Mouse (Mus musculus) heart, postnatal 25 days (tissue): ENCODE measurements at regions not wholly inside any gene's neighbourhood (a gene's known extent, or its start where the extent isn't known, plus 50 kb on each side); places are given as distances from the start of the nearest gene placed in this dataset.

Source experiments
- DNase-seq: peaks from one replicate; pipeline ENCODE4 v3.0.0; 2022; ENCODE audit warnings: low spot score
- intact Hi-C: fragments of 180-260 bp; cut with DNase I; formaldehyde crosslinking; loops from one replicate; pipeline ENCODE4 v1.15.1; 2025

DNA sequence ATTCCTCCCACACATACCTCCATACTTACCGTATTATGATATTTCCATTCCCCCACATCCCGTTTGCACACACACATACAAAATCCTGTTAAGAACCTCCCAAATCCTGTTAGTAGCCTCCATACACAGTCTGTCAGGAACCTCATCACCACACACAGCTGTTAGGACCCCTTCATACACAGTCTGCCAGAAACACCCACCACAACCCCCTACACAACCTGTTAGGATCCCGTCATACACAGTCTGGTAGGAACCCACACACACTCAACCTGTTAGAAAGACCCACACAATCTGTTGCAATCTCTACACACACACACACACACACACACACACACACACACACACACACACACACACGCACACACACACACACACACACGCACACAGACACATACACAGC is 187.5 kb upstream of the Fat4 start:
- intact Hi-C loops = no loop called here
- no peak for DNase-seq

DNA sequence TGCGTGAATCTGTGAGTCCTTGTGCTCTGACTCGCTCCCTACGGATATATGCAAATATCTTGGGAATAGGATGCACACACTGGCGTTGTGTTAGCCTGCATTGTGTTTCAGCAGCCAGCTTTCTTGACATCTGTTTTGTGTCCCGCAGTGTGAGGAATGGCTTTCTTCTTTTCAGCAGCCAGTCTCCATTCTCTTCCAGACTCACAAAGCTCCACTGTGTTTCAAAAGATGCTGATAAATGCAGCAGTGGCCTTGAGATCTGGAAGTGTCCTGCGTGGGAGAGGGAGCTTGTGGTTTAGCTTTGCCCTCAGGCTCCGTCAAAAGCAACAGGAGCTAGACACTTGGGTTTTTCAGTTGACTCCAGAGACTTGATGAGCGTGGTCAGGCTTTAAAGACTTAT is 188.9 kb upstream of the Fat4 start:
- DNase-seq = no peak

DNA sequence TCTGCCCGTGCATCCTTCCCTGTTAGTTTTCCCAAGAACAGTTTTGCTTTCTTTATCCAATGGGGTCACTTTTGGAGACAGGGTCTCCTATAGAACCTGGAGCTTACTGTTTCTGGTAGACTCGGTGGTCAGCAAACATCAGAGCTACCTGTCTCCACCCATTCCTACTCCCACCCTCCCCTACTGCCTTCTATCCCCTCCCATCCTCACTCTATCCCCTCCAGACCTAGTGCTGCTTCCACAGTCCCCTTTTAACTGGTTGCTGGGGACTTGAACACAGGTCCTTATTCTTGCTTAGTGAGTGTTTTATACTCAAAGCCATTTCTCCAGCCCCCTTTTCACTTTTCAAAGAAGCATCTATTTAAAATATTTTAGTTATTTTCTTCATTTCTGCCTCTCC is 189.4 kb upstream of the Fat4 start:
- no peak for DNase-seq
- intact Hi-C loops = no loop called here

More for the DNA sequence above, 188.9 kb upstream of the Fat4 start:
- intact Hi-C loops = no loop called here

DNA sequence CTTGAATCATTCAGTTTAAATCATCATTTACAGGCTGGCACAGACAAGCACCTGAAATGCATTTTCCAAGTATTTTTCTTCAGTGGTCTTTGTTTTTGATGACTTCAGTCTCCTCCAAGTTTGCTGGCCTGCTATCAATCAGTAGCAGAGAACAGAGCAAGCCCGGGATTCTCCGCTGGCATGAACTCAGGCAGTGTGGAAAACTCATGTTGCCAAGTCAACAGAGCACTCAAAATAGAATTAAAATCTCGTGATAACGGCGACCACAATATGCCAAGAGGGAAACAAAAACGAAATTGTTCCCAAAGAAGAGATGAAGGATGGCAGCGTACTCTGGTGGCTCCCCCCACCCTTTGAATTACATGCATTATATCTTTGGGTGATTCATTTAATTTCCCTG is 190.9 kb upstream of the Fat4 start:
- intact Hi-C loops = no loop called here
- DNase-seq = no peak

DNA sequence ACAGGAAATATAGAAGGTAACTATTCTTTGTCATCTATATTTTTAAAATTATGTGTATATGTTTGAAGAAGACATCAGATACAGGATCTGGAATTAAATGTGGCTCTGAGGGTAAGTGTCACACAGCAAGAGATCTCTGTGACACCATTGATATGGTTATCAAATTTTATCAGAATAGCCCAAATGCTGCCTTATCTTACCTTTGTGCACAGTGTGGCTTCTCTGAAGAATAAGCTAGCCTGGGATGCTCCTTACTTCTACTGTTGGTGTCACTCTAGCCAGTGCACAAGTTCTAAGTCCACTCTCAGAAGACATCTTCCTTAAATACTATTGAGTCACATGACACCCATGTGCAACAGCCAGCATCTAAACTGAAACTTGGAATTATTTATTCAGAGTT is 194.0 kb upstream of the Fat4 start:
- intact Hi-C loops = no loop called here

DNA sequence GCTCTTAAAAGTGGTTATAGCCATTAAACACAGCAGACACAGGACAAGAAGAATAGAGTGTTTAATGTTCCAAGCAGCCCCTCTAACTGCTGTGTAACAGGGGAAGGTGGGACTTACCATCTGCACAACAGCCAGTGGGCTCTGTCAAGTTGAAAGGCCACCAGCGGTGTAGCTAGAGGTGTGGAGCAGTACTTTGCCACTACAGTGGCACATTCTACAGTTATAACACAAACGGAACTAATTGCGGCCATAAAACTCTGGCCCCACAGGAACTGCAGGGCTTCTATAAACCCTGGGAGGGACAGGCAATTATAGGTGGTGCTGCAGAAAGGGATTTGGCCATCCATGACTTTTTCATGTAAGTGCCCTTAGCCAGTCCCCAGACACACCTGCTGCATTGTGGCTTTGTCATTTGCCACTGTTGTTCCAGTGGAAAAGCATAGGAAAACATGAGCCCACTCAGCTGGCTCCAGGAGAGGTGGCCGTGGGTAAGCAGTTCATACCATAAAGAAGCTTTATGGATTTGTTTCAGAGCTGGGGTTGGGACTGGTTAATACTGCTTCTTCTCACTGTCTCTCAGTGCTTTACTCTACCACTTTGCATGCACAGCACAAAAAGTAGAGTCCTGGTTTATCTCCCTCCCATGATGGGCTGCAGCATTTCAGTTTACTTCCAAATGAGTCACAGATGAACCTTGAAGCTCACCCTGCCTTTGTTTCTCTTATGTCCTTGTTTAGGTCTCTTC is 199.8 kb upstream of the Ankrd50 start:
- no peak for DNase-seq
- intact Hi-C loops = no loop called here

More for the DNA sequence above, 194.0 kb upstream of the Fat4 start:
- no peak for DNase-seq

DNA sequence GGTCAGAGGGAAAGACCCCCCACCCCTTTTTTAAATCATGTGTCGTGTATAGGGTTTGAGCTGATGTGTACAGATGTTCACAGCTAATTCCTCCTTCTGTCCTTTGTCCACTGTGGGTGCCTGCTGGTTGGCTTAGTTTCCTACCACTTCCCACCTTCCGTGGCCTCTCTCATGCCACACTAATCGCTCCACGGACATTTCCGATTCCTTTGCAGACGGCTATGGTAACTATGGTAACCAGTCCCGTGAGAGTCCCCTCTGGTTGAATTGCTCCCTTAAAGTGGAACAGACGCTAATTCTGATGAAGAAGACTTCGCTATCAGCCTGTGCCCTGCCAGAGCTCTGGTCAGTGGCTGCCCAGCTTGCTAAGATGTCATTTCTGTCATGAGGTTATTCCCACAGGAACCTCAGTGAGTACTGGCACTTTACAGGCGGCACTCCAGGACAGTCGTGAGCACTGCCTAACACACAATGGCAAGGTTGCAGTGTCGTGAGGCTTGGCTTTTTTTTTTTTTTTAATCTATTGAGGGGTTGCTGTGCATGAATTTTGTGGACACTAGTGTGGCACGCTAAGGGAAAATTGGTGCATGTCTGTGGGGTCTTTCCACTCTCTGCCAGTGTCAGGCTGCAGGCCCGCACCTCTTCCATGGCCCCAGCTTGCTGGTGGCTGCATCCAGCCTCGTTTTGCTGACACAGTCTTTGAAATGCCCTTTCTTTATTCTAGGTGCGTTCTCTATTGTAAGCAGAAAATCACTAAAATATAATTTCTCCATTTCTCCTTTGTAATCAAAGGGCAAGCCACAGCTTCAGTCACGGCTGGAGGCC is 179.2 kb upstream of the Ankrd50 start:
- intact Hi-C loops = no loop called here
- no peak for DNase-seq

DNA sequence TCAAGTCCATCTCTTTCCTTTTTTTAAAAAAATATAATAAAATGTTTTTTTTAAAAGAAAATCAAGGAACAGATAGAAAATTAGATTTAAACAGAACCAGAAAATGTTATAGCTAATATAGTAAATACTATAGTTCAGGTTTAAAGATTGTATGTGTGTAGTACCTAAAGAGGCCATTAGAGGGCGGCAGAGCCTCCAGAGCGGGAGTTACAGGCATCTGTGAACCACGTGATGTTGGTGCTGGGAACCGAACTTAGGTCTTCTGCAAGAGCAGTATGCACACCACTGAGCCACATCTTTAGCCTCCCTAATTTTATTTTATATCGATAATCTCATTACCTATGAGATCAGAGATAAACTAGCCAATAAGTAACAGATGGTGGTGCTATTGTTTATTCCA is 178.4 kb upstream of the Ankrd50 start:
- intact Hi-C loops = no loop called here
- no peak for DNase-seq

DNA sequence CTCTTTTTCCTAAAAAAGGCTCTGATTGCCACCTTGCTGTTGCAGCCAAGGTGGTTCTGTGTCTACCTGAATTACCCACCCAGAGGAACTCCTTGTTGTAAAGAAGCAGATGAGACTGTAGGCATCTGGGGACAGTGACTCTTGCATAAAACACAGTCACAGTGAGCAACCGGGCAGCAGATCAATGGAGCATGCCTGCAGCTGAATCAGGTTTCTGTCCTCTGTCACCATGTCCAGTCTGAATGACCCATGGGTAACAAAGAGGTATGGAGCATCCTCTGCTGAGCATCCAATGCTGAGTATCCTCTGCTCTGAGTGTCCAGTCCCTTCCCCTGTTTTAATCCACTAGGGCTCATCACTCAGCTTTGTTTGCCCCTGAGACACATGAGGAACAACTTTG is 172.1 kb upstream of the Ankrd50 start:
- DNase-seq = no peak
- intact Hi-C loops = no loop called here

DNA sequence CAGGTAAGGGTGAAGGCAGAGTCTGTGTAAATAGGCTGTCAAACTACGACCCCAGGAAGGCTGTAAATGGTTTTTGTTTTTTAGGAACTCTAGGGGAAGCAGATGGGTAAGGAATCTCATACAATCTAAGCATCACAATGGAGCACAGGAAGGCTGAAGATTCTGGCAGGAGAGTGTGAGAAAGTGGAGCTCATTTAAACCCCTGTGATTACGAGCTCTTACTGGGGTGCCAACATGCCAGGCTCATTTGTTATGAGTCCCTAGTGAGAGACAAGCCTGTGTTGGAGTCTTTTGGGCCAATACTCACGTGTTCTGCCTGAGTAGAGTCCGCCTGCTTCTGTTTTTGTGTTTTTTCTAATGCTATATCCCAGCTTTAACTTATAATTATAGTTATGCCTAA is 169.3 kb upstream of the Ankrd50 start:
- intact Hi-C loops = no loop called here
- DNase-seq = no peak

DNA sequence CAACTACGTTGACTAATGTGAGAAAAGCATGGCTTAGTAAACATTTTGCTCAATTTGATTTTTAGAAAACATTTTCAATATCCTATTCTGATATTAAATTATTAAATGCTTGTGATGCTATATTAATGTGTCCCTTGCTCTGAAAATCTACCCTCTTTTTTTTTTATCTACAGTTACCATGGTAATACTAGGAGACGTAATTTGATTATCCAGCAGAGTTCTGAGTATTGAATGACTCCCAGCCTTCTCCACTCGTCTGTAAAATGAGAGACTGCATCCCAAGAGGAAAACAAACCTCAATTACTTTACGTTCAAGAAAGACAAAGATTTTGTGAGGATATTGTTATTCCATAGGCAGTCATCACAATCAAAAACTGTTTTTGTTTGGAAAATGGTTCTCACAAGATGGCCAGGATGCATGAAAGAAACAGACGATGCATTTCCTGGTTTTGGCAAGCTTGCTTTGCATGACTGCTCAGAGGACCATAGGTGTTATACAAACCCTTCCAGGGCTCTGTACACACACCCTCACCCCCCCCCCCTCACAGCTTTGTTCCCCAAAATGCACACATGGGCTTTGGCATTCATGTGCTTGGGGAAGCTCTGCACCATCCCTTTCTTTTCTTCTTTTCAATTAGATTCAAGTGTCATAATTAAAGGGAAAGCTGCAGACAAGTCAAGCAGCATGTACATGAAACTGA is 168.5 kb upstream of the Ankrd50 start:
- intact Hi-C loops = no loop called here
- no peak for DNase-seq

DNA sequence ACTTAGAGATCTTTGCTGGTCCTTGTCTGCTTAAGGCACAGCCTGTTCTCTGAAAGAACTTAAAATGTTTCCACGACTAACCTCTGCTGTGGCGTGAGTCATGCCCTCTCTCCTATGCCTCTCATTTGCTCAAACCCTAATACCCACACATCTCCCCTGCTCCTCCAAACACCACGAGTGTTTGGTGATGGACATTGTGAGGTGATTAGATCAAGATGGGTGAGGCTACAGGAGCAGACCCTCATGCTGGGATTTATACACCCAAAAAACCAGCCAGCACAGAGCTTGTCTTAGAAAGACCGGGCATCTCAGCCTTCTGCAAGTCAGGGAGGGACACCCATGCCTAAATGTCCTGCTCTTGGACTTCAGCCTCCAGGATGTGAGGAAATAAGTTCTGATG is 165.5 kb upstream of the Ankrd50 start:
- intact Hi-C loops = no loop called here
- DNase-seq = no peak

DNA sequence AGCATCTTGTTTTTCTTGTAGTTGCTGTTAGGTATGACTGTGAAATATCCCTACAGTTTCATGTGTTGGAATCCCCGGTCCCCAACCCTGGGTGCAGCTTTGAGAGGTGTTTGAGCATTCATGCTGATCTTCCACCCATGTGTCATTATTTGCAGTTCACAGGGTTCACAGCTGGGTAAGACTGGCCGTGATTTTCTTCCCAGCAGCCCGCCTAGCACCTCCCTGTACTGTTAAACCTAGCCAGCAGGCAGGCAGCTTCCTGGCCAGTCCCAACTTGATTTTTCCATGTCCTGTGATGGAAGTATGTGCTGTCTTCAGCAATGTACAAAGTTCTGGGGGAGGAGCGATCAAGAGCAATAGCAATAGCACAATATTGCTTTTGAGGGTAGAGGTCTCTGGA is 164.0 kb upstream of the Ankrd50 start:
- DNase-seq = no peak
- intact Hi-C loops = no loop called here

DNA sequence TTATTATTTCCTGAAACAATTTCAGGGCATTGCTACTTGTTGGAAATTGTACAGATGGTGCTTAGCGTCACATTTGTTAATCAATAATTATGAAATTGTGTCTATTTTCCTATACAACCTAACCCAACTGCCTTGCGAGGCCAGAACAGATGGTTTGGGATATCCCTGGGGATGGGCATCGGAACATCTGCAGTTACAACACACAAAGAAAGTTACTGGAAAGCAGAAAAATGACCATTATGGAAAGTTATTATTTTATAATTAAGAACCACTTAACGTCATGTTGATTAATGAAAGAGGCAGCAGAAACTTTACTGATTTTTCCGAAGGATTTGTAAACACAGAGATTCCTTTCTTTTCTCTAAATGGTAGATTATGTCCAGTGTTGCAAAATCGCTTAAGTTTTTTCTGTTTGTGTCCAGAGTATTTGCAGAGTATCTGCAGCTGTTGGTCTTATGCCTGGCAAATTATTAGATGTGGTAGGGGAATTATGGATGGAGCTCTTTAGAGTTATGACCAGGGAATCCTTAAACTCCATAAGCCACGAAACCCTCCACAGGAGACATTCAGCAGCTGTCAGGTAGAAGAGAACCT is 163.2 kb upstream of the Ankrd50 start:
- intact Hi-C loops = no loop called here
- DNase-seq = no peak

DNA sequence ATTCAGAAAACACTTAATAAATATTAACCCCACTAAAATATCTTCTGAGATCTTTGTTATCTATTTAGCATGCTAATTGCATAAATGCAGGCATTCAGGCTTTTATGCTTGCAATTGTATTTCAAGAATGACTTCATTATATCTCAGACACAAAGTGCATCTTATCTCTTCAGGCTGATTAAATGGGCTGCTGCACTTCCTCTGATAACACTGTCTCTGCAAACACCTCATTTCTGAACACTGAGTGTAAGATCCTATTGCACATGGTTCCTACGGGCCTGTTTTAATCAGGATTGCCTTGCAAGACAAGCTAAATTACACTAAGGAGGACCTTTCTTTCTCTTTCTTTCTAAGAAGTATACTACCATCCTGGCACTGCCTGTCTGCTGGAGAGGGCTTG is 157.1 kb upstream of the Ankrd50 start:
- intact Hi-C loops = no loop called here
- no peak for DNase-seq

DNA sequence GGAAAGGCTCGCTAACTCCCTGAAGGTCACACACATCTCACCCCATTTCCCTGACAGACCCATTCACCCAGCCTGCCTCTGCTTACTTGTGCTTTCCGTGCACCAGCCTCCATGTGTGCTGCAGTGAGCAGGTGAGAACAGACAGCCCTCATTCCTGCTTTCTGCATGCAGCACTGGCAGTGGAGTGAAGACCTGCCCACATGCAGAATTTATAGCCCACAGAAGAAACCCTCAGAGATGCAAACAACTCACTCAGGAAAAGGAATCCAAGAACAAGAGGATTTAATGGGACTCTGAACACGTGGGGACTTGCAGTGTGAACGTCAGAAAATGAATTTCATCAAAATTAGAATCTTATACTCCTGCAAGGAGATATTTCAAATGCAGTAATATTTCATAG is 152.2 kb upstream of the Ankrd50 start:
- no peak for DNase-seq
- intact Hi-C loops = no loop called here

DNA sequence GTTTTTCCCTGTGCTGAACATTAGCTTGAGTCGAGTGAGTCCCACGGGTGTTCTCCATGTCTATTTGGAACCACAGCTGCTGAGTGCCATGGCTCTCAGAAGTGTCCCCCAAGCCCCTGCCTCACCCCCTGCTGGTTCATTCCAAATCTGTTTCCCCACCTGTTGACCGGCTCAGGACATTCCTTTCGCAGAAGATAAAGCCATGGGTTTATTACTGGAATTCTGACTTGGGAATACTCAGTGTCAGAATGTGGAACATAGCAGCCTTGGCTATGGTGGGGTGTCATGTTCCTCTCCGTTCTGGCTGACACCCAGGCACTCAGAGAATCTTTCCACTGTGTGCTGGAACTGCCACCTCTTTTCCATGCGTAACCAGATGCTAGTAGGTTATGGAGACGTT is 148.7 kb upstream of the Ankrd50 start:
- DNase-seq = peak; percentile 12
- intact Hi-C loops = no loop called here

DNA sequence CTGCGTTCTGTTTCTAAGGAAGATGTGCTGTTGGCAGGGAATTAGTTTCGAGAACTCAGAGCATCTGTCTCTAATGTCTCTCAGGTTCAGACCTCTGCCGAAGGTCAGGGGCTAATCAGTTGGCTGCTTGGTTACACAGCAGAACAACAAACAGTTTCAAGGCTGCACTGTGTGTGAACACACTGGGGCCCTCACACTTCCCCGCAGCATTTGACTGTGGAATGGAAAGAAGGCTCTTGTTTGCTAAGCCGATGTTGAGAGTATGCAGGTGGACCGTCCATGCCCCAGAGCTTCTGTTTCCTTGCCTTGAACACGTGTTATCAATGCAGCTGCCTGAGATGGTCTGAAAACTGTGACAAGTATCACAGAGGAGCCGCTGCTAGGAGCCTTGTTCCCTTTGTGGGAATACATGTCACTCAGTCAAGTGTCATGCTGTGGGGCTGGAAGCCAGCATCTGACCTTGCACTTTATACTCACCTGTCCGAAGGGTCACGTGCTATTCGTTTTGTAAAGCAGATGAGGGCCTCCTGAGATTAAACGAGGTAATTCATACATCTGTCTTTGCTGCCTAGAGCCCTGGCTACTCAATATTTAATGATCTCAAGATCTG is 141.0 kb upstream of the Ankrd50 start:
- intact Hi-C loops = no loop called here
- DNase-seq = no peak

DNA sequence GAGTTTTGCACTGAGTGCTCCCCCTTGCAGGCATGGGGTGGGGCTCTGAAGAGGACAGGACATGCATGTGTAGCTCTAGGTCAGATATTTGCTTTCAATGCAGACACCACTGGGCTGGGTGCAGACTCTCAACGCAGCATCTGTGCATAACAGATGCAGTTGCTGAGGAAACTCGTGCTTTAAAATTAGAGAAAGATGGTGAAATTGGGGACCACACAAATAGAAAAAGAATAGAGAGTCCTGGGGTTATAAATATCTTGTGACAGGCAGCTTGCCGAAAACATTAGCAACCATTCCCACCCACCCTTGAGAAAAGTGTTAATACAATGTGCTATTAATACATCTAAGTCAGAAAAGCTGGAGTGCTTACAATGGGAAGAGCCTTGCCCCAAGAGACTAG is 133.3 kb upstream of the Ankrd50 start:
- no peak for DNase-seq
- intact Hi-C loops = no loop called here

DNA sequence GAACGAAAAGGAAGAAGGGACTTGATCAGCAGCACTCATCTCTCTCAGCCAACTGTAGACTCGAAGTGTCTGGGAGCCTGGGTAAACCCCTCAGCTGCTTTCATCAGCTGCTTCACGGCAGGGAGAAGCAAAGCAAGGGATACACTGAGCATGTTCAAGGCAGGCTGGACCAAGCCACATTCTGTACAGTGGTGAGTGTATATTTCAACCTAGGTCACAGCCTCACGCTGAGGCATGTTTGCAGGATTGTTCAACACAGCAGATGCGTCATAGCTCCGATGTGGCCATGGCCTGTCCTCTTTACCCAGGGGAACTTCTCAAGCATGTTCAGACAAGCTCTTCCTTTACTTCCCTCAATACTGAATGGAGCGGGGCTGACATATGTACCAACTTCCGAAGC is 132.6 kb upstream of the Ankrd50 start:
- intact Hi-C loops = no loop called here
- no peak for DNase-seq
